Comparison of ENCODE assay signal across 8 mouse cellular contexts in genomic region chr5:90930971-90931851, GRCm38 (mm10). TPM values are rescaled to one million over a fixed set of nuclear protein-coding genes. Genes with fewer than 3 reads are reported as not detected.
DNase-seq lines count a peak whose midpoint lies in the region; ATAC-seq and TF ChIP-seq lines count a peak whose summit lies in the region.

Mthfd2l (plus strand) TSS chr5:90931117.

- H3K4me3 ChIP-seq in bone marrow macrophage, adult 2 months (ENCODE audit: insufficient read depth, low read length) = peak within 1 kb of the TSS; percentile 70
- peak within 1 kb of the TSS; percentile 91 for H3K4me3 ChIP-seq in heart, embryonic 10.5 days
- peak within 1 kb of the TSS; percentile 71 for H3K4me3 ChIP-seq in kidney, embryonic 14.5 days (ENCODE audit: low read length)
- H3K4me3 ChIP-seq in liver, adult 2 months (ENCODE audit: insufficient read depth, low read depth, low read length) = peak within 1 kb of the TSS; percentile 52

- 0 out of 2 replicates have a peak, but pooled peaks have one; percentile 14 for TF ChIP-seq POLR2A in bone marrow macrophage, adult 2 months (IDR thresholded peaks at IDR 0.05; ENCODE audit: borderline replicate concordance, low read depth, low read length)
- no peak for TF ChIP-seq POLR2A in liver, adult 2 months (IDR thresholded peaks at IDR 0.05; ENCODE audit: extremely low read depth, insufficient read depth, low read length)

- no peak for TF ChIP-seq CTCF in bone marrow macrophage, adult 2 months (IDR thresholded peaks at IDR 0.05; ENCODE audit: low read depth, low read length)
- TF ChIP-seq CTCF in liver, adult 2 months (IDR thresholded peaks at IDR 0.05; ENCODE audit: low read depth, low read length) = peak; percentile 78

- peak within 1 kb of the TSS; percentile 41 for H3K27ac ChIP-seq in bone marrow macrophage, adult 2 months (ENCODE audit: insufficient read depth, low read depth, low read length)
- peak within 1 kb of the TSS; percentile 99 for H3K27ac ChIP-seq in heart, embryonic 10.5 days
- H3K27ac ChIP-seq in kidney, embryonic 14.5 days (ENCODE audit: low read depth, low read length) = peak within 1 kb of the TSS; percentile 98
- H3K27ac ChIP-seq in liver, adult 2 months (replicated peaks; ENCODE audit: insufficient read depth, low read depth, low read length) = no peak within 1 kb of the TSS

- peaks cover 22% of the 10 kb centered on the region for H3K4me1 ChIP-seq in bone marrow macrophage, adult 2 months (ENCODE audit: control insufficient read depth, insufficient read depth, low read length)
- peaks cover 5% of the 10 kb centered on the region for H3K4me1 ChIP-seq in heart, embryonic 10.5 days
- H3K4me1 ChIP-seq in kidney, embryonic 14.5 days (ENCODE audit: control insufficient read depth, insufficient read depth, low read length) = peaks cover 10% of the 10 kb centered on the region; the same call in 1 of the 2 replicates
- H3K4me1 ChIP-seq in liver, adult 2 months (ENCODE audit: control insufficient read depth, insufficient read depth, low read length) = peaks cover 6% of the 10 kb centered on the region; the same call in 1 of the 2 replicates

- H3K27me3 ChIP-seq in heart, embryonic 10.5 days (ENCODE audit: insufficient read depth, poor library complexity, severe bottlenecking) = no peaks in the 10 kb centered on the region
- no peaks in the 10 kb centered on the region for H3K27me3 ChIP-seq in kidney, embryonic 14.5 days (ENCODE audit: control insufficient read depth, insufficient read depth, low read length)
- no peaks in the 10 kb centered on the region for H3K27me3 ChIP-seq in liver, adult 2 months (ENCODE audit: control insufficient read depth, insufficient read depth, low read length)

- peak within 1 kb of the TSS; percentile 53 for H3K4me2 ChIP-seq in kidney, embryonic 14.5 days (replicated peaks; ENCODE audit: low read depth, low read length)

- WGBS in heart, embryonic 10.5 days = under 1% methylated on average over 79 of the region's 79 CpGs
- whole genome bisulfite sequencing in kidney, embryonic 14.5 days = under 1% methylated on average over 58 of the region's 79 CpGs
- under 1% methylated on average over 79 of the region's 79 CpGs for WGBS in liver, adult 2 months

- H3K9ac ChIP-seq in kidney, embryonic 14.5 days (ENCODE audit: low read depth, low read length) = peak within 1 kb of the TSS; percentile 98
- H3K9ac ChIP-seq in liver, adult 2 months (ENCODE audit: low read depth, low read length) = peak within 1 kb of the TSS; percentile 91

- H3K79me2 ChIP-seq in liver, adult 2 months (ENCODE audit: control insufficient read depth, insufficient read depth, low read length) = no peaks in the 10 kb centered on the region; the same call in 1 of the 2 replicates

- peaks cover 16% of the 10 kb centered on the region; the same call in 1 of the 2 replicates for H3K36me3 ChIP-seq in heart, embryonic 10.5 days
- H3K36me3 ChIP-seq in kidney, embryonic 14.5 days (ENCODE audit: control insufficient read depth, insufficient read depth, low read length) = peaks cover 9% of the 10 kb centered on the region
- no peaks in the 10 kb centered on the region; the same call in 1 of the 2 replicates for H3K36me3 ChIP-seq in liver, adult 2 months (ENCODE audit: control insufficient read depth, insufficient read depth, low read length)

- H3K9me3 ChIP-seq in heart, embryonic 10.5 days = no peaks in the 10 kb centered on the region
- H3K9me3 ChIP-seq in kidney, embryonic 14.5 days (ENCODE audit: control insufficient read depth, low read length) = no peaks in the 10 kb centered on the region

- peak; percentile 36 for DNase-seq in A20 (ENCODE audit: low read depth, low spot score)
- peak; percentile 89 for DNase-seq in heart, embryonic 10.5 days (ENCODE audit: low spot score)
- DNase-seq in liver, adult 2 months (ENCODE audit: extremely low read depth, low read depth, low spot score) = peak; percentile 45
- DNase-seq in spleen, postnatal 36 days (ENCODE audit: low spot score in 2 of 2) = peak; percentile 71 to 73

- ATAC-seq in erythroblast, adult 5-6 weeks (replicated peaks; ENCODE audit: low FRiP score, poor library complexity, severe bottlenecking) = peak; percentile 97
- ATAC-seq in kidney, embryonic 14.5 days (ENCODE audit: low FRiP score, low TSS enrichment) = peak; percentile 99
- ATAC-seq in monocyte, adult 5-6 weeks (replicated peaks; ENCODE audit: insufficient number of reproducible peaks, low FRiP score, low TSS enrichment, poor library complexity, severe bottlenecking) = peak; percentile 88

RNA-seq across cellular contexts. Expression of gene Mthfd2l, which starts in this region (rescaled TPM):
- 8.1 and 9.0 TPM in 2 replicates for polyA plus RNA-seq in bone marrow macrophage, adult 2 months (2012; ENCODE audit: insufficient read depth, insufficient read length, missing spikeins)
- 0.38 and 1.7 TPM in 2 replicates for total RNA-seq in erythroblast, adult 5-6 weeks (2015; ENCODE audit: low replicate concordance)
- total RNA-seq in erythroblast, adult 5-6 weeks (2017; ENCODE audit: low replicate concordance) = 3.0 TPM in 1 of 2 replicates, not detected in the other
- polyA plus RNA-seq in heart, embryonic 10.5 days (2016; fragmentation: Nextera tagmentation; extraction: Ambion mirVana) = 28.1 and 34.1 TPM in 2 replicates
- polyA plus RNA-seq in kidney, embryonic 14.5 days (2014; fragmentation: Nextera tagmentation; extraction: Ambion mirVana) = 59.5 and 72.7 TPM in 2 replicates
- 7.8 and 9.9 TPM in 2 replicates for total RNA-seq in liver, adult 2 months (2014; rRNA removed)
- 6.3 and 6.4 TPM in 2 replicates for polyA plus RNA-seq in liver, adult 2 months (2012; rRNA removed)
- total RNA-seq in monocyte, adult 5-6 weeks (2017) = 7.7 to 11.1 TPM (median 9.7 TPM) in 3 replicates

Comparison
In these comparisons a context has a peak if more than half of its experiments do, and no peak if none do; other contexts are left out.
1. DNase-seq: peak in every context shown above with its lines; median percentile 89 in heart, embryonic 10.5 days; 72 in spleen, postnatal 36 days; 45 in liver, adult 2 months; 36 in A20.